Mouse (Mus musculus): Measurements from ENCODE around the gene Med26. TPM values are rescaled to one million over a fixed set of nuclear protein-coding genes. Genes with fewer than 3 reads are reported as not detected.

The Med26 gene
- polyA plus RNA-seq, 1 experiment from 2014 or later = 8.5 TPM

DNA sequence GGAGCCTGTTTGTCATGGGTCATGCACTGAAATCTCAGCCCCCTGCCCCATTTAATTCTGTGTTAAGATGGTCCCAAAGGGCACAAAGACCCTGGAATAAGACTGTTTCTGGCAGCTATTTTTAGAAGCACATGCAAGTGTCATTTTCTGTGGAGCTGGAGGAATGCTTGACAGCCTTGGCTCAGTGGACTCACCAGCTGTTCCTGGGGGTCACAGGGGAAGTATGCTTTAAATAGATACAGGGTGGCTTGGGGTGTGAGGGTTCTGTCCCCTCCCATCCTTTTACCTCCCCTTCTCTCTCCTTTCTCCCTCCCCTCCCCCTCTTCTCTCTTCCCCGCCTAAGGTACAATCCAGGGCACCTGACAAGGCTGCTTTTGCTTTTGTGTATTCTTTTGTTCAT lies 29.9 kb upstream of the Med26 start:
- Histone ChIP-seq H3K4me2 (peak overlapping the region; percentile 40), H3K27ac (ENCODE audit: low read depth, low read length) (peak overlapping the region; percentile 80), H3K36me3 (ENCODE audit: control insufficient read depth, insufficient read depth, low read length) (no peaks in the 10 kb centered on the region; the same call in 1 of the 2 replicates), H3K9ac (ENCODE audit: low read depth, low read length) (no peak overlapping the region), H3K9me3 (replicated peaks; ENCODE audit: control insufficient read depth, low read length) (no peaks in the 10 kb centered on the region), H3K4me1 (ENCODE audit: control insufficient read depth, insufficient read depth, low read length) (peaks cover 19% of the 10 kb centered on the region; the same call in 1 of the 2 replicates), H3K27me3 (ENCODE audit: control insufficient read depth, insufficient read depth, low read length) (no peaks in the 10 kb centered on the region), H3K4me3 (ENCODE audit: low read depth, low read length) (no peak overlapping the region)
- whole genome bisulfite sequencing (ENCODE audit: insufficient replicate concordance) = 38% methylated on average over 1 of the region's 1 CpGs
- ATAC-seq (replicated peaks; ENCODE audit: insufficient number of reproducible peaks, low FRiP score, low TSS enrichment) = no peak

DNA sequence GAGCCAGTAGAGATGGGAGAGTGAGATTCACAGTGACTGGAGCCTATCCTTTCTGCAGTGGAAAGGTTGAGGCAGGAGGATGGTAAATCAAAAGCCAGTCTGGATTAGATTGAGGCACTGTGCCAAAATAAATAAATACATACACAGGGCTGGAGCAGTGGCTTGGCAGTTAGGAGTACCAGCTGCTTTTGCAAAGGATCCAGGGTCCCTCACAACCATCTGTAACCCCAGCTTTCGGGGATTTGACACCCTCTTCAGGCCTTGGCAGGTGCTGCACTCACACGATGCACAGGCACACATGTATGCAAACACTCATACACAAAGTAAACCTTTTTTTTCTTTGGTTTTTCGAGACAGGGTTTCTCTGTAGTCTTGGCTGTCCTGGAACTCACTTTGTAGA lies 29.2 kb upstream of the Med26 start:
- Histone ChIP-seq H3K4me2 (no peak overlapping the region), H3K4me3 (ENCODE audit: low read depth, low read length) (no peak overlapping the region), H3K27ac (ENCODE audit: low read depth, low read length) (peak overlapping the region; percentile 80; the same call in 1 of the 2 replicates), H3K9ac (ENCODE audit: low read depth, low read length) (no peak overlapping the region), H3K36me3 (ENCODE audit: control insufficient read depth, insufficient read depth, low read length) (no peaks in the 10 kb centered on the region; the same call in 1 of the 2 replicates), H3K9me3 (replicated peaks; ENCODE audit: control insufficient read depth, low read length) (no peaks in the 10 kb centered on the region), H3K4me1 (ENCODE audit: control insufficient read depth, insufficient read depth, low read length) (peaks cover 19% of the 10 kb centered on the region; the same call in 1 of the 2 replicates), H3K27me3 (ENCODE audit: control insufficient read depth, insufficient read depth, low read length) (no peaks in the 10 kb centered on the region)
- 86% methylated on average over 3 of the region's 3 CpGs for WGBS (ENCODE audit: insufficient replicate concordance)
- ATAC-seq (replicated peaks; ENCODE audit: insufficient number of reproducible peaks, low FRiP score, low TSS enrichment) = no peak

DNA sequence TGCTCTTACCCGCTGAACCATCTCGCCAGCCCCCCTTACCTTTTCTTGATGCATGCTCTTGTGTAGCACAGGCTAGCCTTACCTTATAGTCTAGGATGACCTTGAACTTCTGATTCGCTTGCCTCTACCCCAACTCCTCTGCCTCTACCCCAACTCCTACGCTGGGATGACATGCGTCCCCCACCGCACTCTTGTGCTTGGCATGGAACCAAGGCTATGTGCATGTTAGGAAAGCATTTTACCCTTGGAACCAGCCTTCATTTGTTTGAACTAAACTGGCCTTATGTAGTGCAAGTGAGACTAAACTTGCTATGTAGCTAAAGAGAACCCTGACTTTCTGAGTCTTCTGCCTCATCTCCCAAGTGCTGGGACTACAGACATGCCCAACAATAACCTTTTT lies 27.8 kb upstream of the Med26 start:
- Histone ChIP-seq H3K4me2 (no peak overlapping the region), H3K27me3 (ENCODE audit: control insufficient read depth, insufficient read depth, low read length) (no peaks in the 10 kb centered on the region), H3K27ac (ENCODE audit: low read depth, low read length) (no peak overlapping the region), H3K36me3 (ENCODE audit: control insufficient read depth, insufficient read depth, low read length) (no peaks in the 10 kb centered on the region; the same call in 1 of the 2 replicates), H3K4me1 (ENCODE audit: control insufficient read depth, insufficient read depth, low read length) (peaks cover 19% of the 10 kb centered on the region; the same call in 1 of the 2 replicates), H3K9me3 (replicated peaks; ENCODE audit: control insufficient read depth, low read length) (no peaks in the 10 kb centered on the region), H3K9ac (ENCODE audit: low read depth, low read length) (no peak overlapping the region), H3K4me3 (ENCODE audit: low read depth, low read length) (no peak overlapping the region)
- no peak for ATAC-seq (replicated peaks; ENCODE audit: insufficient number of reproducible peaks, low FRiP score, low TSS enrichment)
- 90% methylated on average over 6 of the region's 6 CpGs for WGBS (ENCODE audit: insufficient replicate concordance)

DNA sequence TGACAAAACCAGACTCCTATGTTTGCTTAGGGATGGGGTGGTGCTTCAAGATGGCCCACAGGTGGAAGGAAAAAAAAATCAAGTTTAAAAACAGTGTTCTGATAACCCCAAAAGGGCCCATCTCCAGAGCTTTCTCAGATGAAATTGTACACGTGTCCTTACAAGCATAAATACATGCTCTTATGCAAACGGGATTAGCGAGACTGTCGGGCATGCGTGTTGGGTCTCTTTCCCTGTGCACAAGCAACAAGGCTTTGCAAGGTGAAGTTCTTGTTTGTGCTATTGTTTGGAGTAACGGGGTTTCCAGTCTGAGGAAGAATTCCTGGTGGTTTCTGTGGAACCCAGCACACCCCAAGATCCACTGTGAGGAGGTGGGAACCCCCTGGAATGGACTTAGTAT lies 25.4 kb upstream of the Med26 start:
- no peak overlapping the region for H3K9ac ChIP-seq (ENCODE audit: low read depth, low read length)
- H3K27ac ChIP-seq (ENCODE audit: low read depth, low read length) = no peak overlapping the region
- peak overlapping the region; percentile 69; the same call in 1 of the 2 replicates for H3K4me3 ChIP-seq (ENCODE audit: low read depth, low read length)
- H3K4me2 ChIP-seq = peak overlapping the region; percentile 82
- WGBS (ENCODE audit: insufficient replicate concordance) = 87% methylated on average over 6 of the region's 6 CpGs
- no peaks in the 10 kb centered on the region for H3K9me3 ChIP-seq (replicated peaks; ENCODE audit: control insufficient read depth, low read length)
- H3K27me3 ChIP-seq (ENCODE audit: control insufficient read depth, insufficient read depth, low read length) = no peaks in the 10 kb centered on the region
- H3K4me1 ChIP-seq (ENCODE audit: control insufficient read depth, insufficient read depth, low read length) = peaks cover 22% of the 10 kb centered on the region
- ATAC-seq (replicated peaks; ENCODE audit: insufficient number of reproducible peaks, low FRiP score, low TSS enrichment) = no peak
- H3K36me3 ChIP-seq (ENCODE audit: control insufficient read depth, insufficient read depth, low read length) = peaks cover 10% of the 10 kb centered on the region

DNA sequence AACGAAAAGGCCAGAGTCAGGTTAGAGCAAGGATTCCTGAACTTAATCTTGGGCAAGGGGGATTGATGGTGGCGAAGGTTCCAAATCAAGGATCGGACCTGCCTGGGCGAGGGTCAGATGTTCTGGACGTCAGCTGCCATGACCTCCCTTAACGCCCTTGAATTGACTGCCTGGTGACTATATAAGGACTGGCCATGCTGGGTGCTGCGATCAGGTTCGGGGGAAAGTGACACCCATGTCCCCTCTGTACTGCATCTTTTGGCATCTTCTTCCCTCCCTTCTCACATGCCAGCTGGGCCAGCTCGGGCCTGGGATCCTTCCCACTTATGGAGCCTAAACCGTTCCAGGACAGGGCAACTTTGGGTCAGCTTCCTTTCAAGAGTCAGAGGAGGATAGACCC lies 24.4 kb upstream of the Med26 start:
- no peaks in the 10 kb centered on the region for H3K27me3 ChIP-seq (ENCODE audit: control insufficient read depth, insufficient read depth, low read length)
- WGBS (ENCODE audit: insufficient replicate concordance) = 7% methylated on average over 10 of the region's 10 CpGs
- peaks cover 13% of the 10 kb centered on the region for H3K4me1 ChIP-seq (ENCODE audit: control insufficient read depth, insufficient read depth, low read length)
- H3K9ac ChIP-seq (ENCODE audit: low read depth, low read length) = peak overlapping the region; percentile 76
- H3K4me2 ChIP-seq = peak overlapping the region; percentile 82
- no peaks in the 10 kb centered on the region for H3K9me3 ChIP-seq (replicated peaks; ENCODE audit: control insufficient read depth, low read length)
- peaks cover 18% of the 10 kb centered on the region for H3K36me3 ChIP-seq (ENCODE audit: control insufficient read depth, insufficient read depth, low read length)
- peak overlapping the region; percentile 87 for H3K27ac ChIP-seq (ENCODE audit: low read depth, low read length)
- no peak for ATAC-seq (replicated peaks; ENCODE audit: insufficient number of reproducible peaks, low FRiP score, low TSS enrichment)
- H3K4me3 ChIP-seq (ENCODE audit: low read depth, low read length) = peak overlapping the region; percentile 69

DNA sequence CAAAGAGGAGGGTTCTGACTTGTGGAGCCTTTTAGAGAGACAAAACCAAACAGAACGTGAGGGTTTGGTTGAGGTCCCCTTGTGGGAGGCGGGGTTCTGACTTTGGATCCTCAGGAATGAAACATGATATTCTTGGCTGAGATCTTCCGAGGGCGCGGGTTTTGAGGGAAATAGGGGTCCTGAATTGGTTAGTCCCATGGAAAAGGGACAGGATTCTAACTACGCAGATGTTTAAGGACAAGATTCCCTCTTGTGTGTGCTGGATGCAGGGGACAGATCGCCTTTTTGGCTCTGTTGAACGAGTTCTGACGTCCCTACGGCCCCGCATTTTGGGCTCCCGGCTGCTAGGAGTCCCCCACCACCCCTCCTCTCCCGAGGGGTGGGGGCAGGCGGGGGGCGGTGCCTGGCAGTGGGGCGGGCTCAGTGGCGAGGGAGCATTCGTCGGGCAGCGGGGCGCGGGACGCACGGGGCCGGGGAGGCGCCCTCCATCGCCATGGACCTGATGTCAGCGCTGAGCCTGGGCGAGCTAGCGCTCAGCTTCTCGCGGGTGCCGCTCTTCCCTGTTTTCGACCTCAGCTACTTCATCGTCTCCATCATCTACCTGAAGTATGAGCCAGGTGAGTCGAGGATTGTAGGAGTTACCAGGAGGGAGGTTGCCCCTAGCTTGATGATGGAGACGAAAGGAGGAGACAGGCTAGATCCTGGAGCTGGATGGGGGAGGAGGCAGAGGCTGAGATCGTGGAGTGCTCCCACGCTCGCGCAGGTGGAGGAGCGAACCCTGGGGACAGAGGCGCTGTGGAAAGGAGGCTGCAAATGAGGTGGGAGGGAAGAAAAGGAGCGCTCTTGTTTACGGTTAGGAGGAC lies 23.8 kb upstream of the Med26 start, which contains the start of gene Tmem38a:
Gene Tmem38a, plus strand, starts transcription at position 445 of the 863 bp plus-strand sequence.
- H3K36me3 ChIP-seq (ENCODE audit: control insufficient read depth, insufficient read depth, low read length) = peaks cover 24% of the 10 kb centered on the region
- peak within 1 kb of the TSS; percentile 82 for H3K4me2 ChIP-seq
- H3K9me3 ChIP-seq (replicated peaks; ENCODE audit: control insufficient read depth, low read length) = no peaks in the 10 kb centered on the region
- no peaks in the 10 kb centered on the region for H3K27me3 ChIP-seq (ENCODE audit: control insufficient read depth, insufficient read depth, low read length)
- peak within 1 kb of the TSS; percentile 76 for H3K9ac ChIP-seq (ENCODE audit: low read depth, low read length)
- H3K27ac ChIP-seq (ENCODE audit: low read depth, low read length) = peak within 1 kb of the TSS; percentile 87
- H3K4me3 ChIP-seq (ENCODE audit: low read depth, low read length) = peak within 1 kb of the TSS; percentile 69
- peak; percentile 36; the same call in 1 of the 2 replicates for ATAC-seq (replicated peaks; ENCODE audit: insufficient number of reproducible peaks, low FRiP score, low TSS enrichment)
- H3K4me1 ChIP-seq (ENCODE audit: control insufficient read depth, insufficient read depth, low read length) = peaks cover 12% of the 10 kb centered on the region
- WGBS (ENCODE audit: insufficient replicate concordance) = under 1% methylated on average over 40 of the region's 45 CpGs

DNA sequence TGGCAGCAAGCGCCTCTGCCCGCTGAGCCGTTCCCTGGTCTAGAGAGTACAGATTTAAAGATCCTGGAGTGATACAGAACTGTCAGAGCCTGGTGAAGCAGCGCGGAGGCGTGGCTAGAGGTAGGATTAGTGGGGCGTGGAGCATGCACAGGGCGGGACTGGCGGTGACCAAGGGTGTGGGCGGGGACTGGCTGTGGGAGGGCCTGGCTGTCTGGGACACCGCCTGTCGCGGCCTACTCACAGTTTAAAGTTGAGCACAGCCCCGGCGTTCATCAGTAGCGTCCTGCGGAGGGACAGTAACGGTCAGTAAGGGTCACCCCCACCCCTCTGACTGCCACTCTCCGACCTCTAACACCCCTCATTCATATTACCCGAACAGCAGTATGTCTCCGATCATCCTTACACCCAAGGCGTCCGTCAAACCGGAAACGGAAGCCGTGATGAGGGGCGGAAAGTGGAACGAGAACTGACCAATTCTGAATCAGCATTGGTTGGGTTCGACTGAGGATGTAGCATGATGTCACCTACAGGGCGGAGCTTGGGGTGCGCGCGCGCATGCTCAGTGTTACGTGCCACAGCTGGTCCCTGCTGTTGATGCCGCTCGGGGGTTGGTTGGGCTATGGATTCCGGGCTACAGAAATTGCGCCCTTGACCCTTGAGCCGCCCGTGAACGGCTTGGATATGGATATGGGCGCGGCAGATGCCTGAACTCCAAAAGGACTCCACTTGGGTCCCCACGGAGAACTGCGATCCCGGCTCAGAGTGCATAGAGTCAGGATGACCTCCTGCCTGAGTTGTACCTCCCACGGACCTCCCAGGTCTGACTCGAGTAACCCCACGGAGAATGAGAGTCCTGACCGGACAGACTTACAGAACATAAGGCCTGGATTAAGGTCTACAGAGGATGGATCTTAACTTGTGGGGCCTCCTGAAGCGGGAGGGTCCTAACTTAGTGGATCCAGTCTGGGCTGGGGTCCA lies 22.9 kb upstream of the Med26 start, which contains the start of gene Smim7:
Gene Smim7, minus strand, starts transcription at position 456 of the 978 bp plus-strand sequence.
- Histone ChIP-seq H3K27ac (ENCODE audit: low read depth, low read length) (peak within 1 kb of the TSS; percentile 87), H3K27me3 (ENCODE audit: control insufficient read depth, insufficient read depth, low read length) (no peaks in the 10 kb centered on the region)

DNA sequence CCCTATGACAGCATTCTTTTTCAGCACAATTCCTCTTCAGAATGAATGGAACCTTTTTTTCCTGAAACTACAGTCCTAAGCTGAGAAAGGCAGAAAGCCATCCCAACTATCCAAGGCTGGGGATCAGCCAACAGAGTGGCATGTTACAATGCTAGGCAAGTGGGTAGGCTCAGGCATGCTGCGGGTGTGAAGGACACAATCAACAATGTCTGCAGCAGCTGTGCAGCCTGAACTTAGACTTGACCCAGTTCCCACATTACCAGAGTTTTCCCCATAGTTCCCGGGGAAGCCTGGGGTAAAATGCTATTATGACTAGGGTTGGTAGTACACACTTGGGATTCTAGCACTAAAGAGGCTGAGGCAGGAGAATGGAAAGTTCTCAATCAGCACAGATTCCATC lies 17.9 kb upstream of the Med26 start:
- H3K4me1 ChIP-seq (ENCODE audit: control insufficient read depth, insufficient read depth, low read length) = peaks cover 9% of the 10 kb centered on the region
- no peak overlapping the region for H3K9ac ChIP-seq (ENCODE audit: low read depth, low read length)
- H3K36me3 ChIP-seq (ENCODE audit: control insufficient read depth, insufficient read depth, low read length) = peaks cover 38% of the 10 kb centered on the region
- no peaks in the 10 kb centered on the region for H3K9me3 ChIP-seq (replicated peaks; ENCODE audit: control insufficient read depth, low read length)
- no peaks in the 10 kb centered on the region for H3K27me3 ChIP-seq (ENCODE audit: control insufficient read depth, insufficient read depth, low read length)
- ATAC-seq (replicated peaks; ENCODE audit: insufficient number of reproducible peaks, low FRiP score, low TSS enrichment) = no peak
- H3K4me3 ChIP-seq (ENCODE audit: low read depth, low read length) = no peak overlapping the region
- 94% methylated on average over 2 of the region's 2 CpGs for WGBS (ENCODE audit: insufficient replicate concordance)
- no peak overlapping the region for H3K4me2 ChIP-seq
- no peak overlapping the region for H3K27ac ChIP-seq (ENCODE audit: low read depth, low read length)

More for the DNA sequence above, 22.9 kb upstream of the Med26 start, which contains the start of gene Smim7:
- Histone ChIP-seq H3K9ac (ENCODE audit: low read depth, low read length) (peak within 1 kb of the TSS; percentile 76), H3K36me3 (ENCODE audit: control insufficient read depth, insufficient read depth, low read length) (peaks cover 26% of the 10 kb centered on the region), H3K4me2 (peak within 1 kb of the TSS; percentile 82), H3K4me1 (ENCODE audit: control insufficient read depth, insufficient read depth, low read length) (peaks cover 12% of the 10 kb centered on the region), H3K9me3 (replicated peaks; ENCODE audit: control insufficient read depth, low read length) (no peaks in the 10 kb centered on the region), H3K4me3 (ENCODE audit: low read depth, low read length) (peak within 1 kb of the TSS; percentile 69)
- ATAC-seq (replicated peaks; ENCODE audit: insufficient number of reproducible peaks, low FRiP score, low TSS enrichment) = peak; percentile 97
- under 1% methylated on average over 51 of the region's 52 CpGs for WGBS (ENCODE audit: insufficient replicate concordance)

Data from heart, embryonic 11.5 days (tissue).